Mouse (Mus musculus) liver, embryonic 14.5 days (tissue): ENCODE data around the gene Gpr183. TPM values are rescaled to one million over a fixed set of nuclear protein-coding genes. Genes with fewer than 3 reads are reported as not detected.

Experiments
- ATAC-seq: fragments of 200-750 bp; cut with Nextera tagmentation; 2 replicates; pipeline ENCODE4 v1.8.0; 2017; ENCODE audit warnings: moderate number of reproducible peaks, mild to moderate bottlenecking, moderate library complexity; ENCODE audit not compliant: insufficient read depth
- DNase-seq, 3 experiments: peaks; one replicate each; pipeline ENCODE4 v3.0.0-alpha.2; 2012 to 2013; ENCODE audit warnings: low read depth in 3 of 3, low spot score in 3 of 3
- H3K27ac ChIP-seq: fragments of 300-500 bp; sonication (generic); 2 replicates; pipeline ENCODE4 v1.5.1; 2014; ENCODE audit warnings: moderate library complexity, mild to moderate bottlenecking, control low read depth, inconsistent platforms
- H3K27me3 ChIP-seq: fragments of 300-500 bp; sonication (generic); 2 replicates; pipeline ENCODE4 v1.6.1; 2014; ENCODE audit warnings: mild to moderate bottlenecking, low read length, moderate library complexity; ENCODE audit not compliant: control insufficient read depth, insufficient read depth
- H3K36me3 ChIP-seq: fragments of 300-500 bp; sonication (generic); replicated peaks from 2 replicates; pipeline ENCODE4 v1.6.1; 2014; ENCODE audit warnings: low read depth; ENCODE audit not compliant: control insufficient read depth, insufficient read depth
- H3K4me1 ChIP-seq, 2 experiments: fragments of 200-500 bp in 1 of 2; fragments of 300-500 bp in 1 of 2; sonication (generic) in 1 of 2; replicated peaks; 2 replicates each; pipeline ENCODE4 v1.6.1; 2012 to 2014; ENCODE audit warnings: antibody characterized with exemption in 1 of 2, inconsistent platforms in 1 of 2, low read length in 1 of 2; ENCODE audit not compliant: control insufficient read depth in 2 of 2, insufficient read depth in 2 of 2
- H3K4me2 ChIP-seq: fragments of 300-500 bp; sonication (generic); 2 replicates; pipeline ENCODE4 v1.6.1; 2014; ENCODE audit warnings: low read depth, mild to moderate bottlenecking, control low read depth, moderate library complexity
- H3K4me3 ChIP-seq, 2 experiments: fragments of 200-500 bp in 1 of 2; fragments of 300-500 bp in 1 of 2; sonication (generic) in 1 of 2; 2 replicates each; pipeline ENCODE4 v1.5.1; 2012 to 2014; ENCODE audit warnings: low read depth in 2 of 2, low read length in 2 of 2, mild to moderate bottlenecking in 2 of 2, control low read depth in 1 of 2, inconsistent platforms in 1 of 2, moderate library complexity in 1 of 2; ENCODE audit not compliant: insufficient read depth in 1 of 2
- H3K9ac ChIP-seq: fragments of 300-500 bp; sonication (generic); replicated peaks from 2 replicates; pipeline ENCODE4 v1.6.1; 2014; ENCODE audit warnings: mild to moderate bottlenecking, control low read depth, moderate library complexity
- H3K9me3 ChIP-seq: fragments of 300-500 bp; sonication (generic); 2 replicates; pipeline ENCODE4 v1.6.1; 2016; ENCODE audit warnings: low read length, mixed read lengths; ENCODE audit not compliant: control insufficient read depth
- CTCF ChIP-seq: IDR thresholded peaks from 2 replicates; pipeline ENCODE4 v1.5.1; 2016; ENCODE audit warnings: antibody characterized with exemption, low read depth, control low read depth
- EP300 ChIP-seq: IDR thresholded peaks from 2 replicates; pipeline ENCODE4 v1.6.1; 2016; ENCODE audit warnings: antibody characterized with exemption, low read depth
- WGBS: fragments of 180-500 bp; shearing (Covaris S2); extraction: QIAGEN DNeasy Blood & Tissue Kit; methylation state at CpG from one replicate; pipeline ENCODE4 v1.1.7; 2014; ENCODE audit not compliant: insufficient replicate concordance; 5-methylcytosine and 5-hydroxymethylcytosine counted together
- polyA plus RNA-seq, 2 experiments: library from polyadenylated mRNA; depleted of rRNA in 1 of 2; stranded (reverse) in 1 of 2; unstranded in 1 of 2; fragments of >200 nt; fragmentation: Nextera tagmentation in 1 of 2; extraction: Ambion mirVana in 1 of 2; gene quantifications; 2 replicates each; pipeline versions ENCODE4 v1.2.1 to v1.2.3; 2012 to 2014

The Gpr183 gene
- polyA plus RNA-seq (2012; rRNA removed) (0.75 and 0.79 TPM in 2 replicates), polyA plus RNA-seq (2014; fragmentation: Nextera tagmentation; extraction: Ambion mirVana) (0.62 and 1.3 TPM in 2 replicates)

DNA sequence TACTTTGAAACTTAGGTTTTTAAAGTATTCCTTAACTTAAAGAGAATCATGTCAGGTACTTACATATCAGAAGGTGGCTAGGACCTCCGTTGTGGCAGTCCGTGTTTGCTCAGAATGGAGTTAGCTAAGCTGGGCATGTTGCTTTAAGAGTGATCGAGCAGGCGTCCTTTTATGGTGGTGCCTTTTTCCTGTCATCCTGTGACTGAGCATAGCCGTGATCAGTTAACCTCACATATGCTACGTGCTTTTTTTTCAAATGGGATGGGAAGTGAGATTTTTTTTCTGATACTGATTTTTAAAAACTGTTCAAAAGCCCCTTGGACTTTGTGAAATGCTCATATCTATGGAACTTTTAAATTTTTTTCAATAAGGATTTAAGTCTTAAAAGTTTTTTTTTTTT is at the start of gene Gpr183:
Gpr183 (minus strand) TSS at position 206 of the 400 bp plus-strand sequence.
- Histone ChIP-seq H3K9ac (no peak within 1 kb of the TSS), H3K9me3 (no peaks in the 10 kb centered on the region), H3K4me3 (no peak within 1 kb of the TSS), H3K4me1 (peaks cover 0 to 22% of the 10 kb centered on the region in 2 experiments; a peak in 2 of 4 replicates), H3K27ac (no peak within 1 kb of the TSS), H3K27me3 (no peaks in the 10 kb centered on the region), H3K4me2 (no peak within 1 kb of the TSS), H3K36me3 (no peaks in the 10 kb centered on the region)
- ATAC-seq (no peak), DNase-seq (no peak)
- 13% methylated on average over 6 of the region's 6 CpGs for WGBS
- TF ChIP-seq EP300 (no peak), CTCF (no peak)

DNA sequence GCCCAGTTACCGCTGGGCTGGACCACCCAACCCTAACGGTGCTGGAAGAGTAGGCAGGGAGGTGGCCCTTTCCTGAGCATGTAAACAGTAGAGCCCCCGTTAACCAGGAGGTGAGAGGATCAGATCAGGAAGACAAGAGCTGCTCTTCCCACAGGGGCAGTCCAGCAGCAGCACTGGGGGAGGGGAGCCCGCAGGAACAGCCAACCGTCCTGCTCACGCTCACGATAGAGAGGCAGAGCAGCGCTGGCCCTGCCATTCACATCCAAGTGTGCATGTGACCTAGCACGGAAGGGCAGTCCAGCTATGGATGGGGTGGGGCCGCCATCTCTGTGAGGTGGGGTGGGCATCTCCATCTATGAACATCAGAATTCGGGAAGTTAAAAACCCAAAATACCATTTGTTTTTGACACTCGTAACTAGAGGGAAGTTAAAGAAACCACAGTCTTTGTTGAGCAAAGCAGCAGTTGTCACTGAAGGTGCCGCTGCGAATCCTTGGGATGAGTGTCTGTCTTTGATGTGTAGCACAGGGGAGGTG is 48.5 kb upstream of the Gpr183 start:
- DNase-seq (no peak), ATAC-seq (peak; percentile 45; the same call in 1 of the 2 replicates)
- Histone ChIP-seq H3K9me3 (no peaks in the 10 kb centered on the region), H3K27ac (no peak overlapping the region), H3K36me3 (no peaks in the 10 kb centered on the region), H3K4me1 (peaks cover 4 to 14% of the 10 kb centered on the region in 2 experiments; a peak in 3 of 4 replicates), H3K4me2 (peak overlapping the region; percentile 22; the same call in 1 of the 2 replicates), H3K27me3 (no peaks in the 10 kb centered on the region), H3K4me3 (no peak overlapping the region), H3K9ac (no peak overlapping the region)
- TF ChIP-seq CTCF (no peak), EP300 (no peak)
- WGBS = 15% methylated on average over 14 of the region's 14 CpGs

DNA sequence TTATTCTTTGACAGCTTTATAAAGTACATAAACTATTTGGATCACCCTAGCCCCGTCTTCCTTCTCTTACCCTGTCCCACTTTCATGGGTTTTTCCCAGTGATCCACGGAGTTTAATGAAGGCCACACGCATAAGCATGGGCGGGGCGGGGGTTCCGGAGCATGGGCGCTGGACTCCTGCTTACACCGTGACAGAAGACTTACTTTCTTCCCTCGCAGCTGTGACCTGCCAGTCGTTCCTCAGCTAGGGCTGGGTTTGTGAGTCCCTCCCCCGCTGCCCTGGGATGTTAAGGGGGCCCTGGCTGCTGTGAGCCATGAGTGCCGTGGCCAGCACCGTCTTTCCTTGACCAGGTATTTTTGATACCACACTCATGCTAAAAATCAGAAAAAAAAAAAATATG is 47.8 kb upstream of the Gpr183 start:
- no peak overlapping the region for H3K4me3 ChIP-seq
- no peaks in the 10 kb centered on the region for H3K36me3 ChIP-seq
- H3K27ac ChIP-seq = no peak overlapping the region
- 32% methylated on average over 13 of the region's 13 CpGs for WGBS
- H3K4me2 ChIP-seq = peak overlapping the region; percentile 22; the same call in 1 of the 2 replicates
- H3K9ac ChIP-seq = no peak overlapping the region
- TF ChIP-seq CTCF = no peak
- no peak for TF ChIP-seq EP300
- no peaks in the 10 kb centered on the region for H3K27me3 ChIP-seq
- no peak for DNase-seq
- H3K4me1 ChIP-seq = peaks cover 4 to 14% of the 10 kb centered on the region in 2 experiments; a peak in 3 of 4 replicates
- no peaks in the 10 kb centered on the region for H3K9me3 ChIP-seq
- ATAC-seq = no peak

DNA sequence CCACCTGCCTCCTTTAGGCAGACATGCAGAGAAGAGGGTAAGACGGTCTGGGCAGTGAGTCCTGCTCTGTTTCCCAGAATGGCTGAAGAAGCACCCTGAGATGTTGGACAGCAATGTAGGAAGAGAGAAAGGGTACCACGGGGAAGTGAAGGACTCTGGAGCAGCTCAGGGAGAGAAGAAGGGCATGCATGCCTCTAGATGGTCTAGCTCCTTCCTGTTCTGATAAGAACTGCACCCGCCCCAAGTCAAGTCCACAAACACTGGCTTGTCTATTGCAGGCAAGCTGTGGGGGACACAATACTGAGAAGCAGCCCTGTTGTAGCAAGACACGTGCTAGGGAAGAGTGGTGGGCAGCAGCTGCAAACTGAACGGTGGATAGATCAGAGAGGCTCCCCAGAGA is 47.2 kb upstream of the Gpr183 start:
- Histone ChIP-seq H3K4me1 (peaks cover 4 to 14% of the 10 kb centered on the region in 2 experiments; a peak in 3 of 4 replicates), H3K27me3 (no peaks in the 10 kb centered on the region), H3K9me3 (no peaks in the 10 kb centered on the region), H3K36me3 (no peaks in the 10 kb centered on the region), H3K27ac (no peak overlapping the region), H3K4me2 (no peak overlapping the region), H3K4me3 (no peak overlapping the region), H3K9ac (no peak overlapping the region)
- 19% methylated on average over 5 of the region's 5 CpGs for WGBS
- DNase-seq (no peak), ATAC-seq (peak; percentile 44)
- TF ChIP-seq EP300 (no peak), CTCF (no peak)

DNA sequence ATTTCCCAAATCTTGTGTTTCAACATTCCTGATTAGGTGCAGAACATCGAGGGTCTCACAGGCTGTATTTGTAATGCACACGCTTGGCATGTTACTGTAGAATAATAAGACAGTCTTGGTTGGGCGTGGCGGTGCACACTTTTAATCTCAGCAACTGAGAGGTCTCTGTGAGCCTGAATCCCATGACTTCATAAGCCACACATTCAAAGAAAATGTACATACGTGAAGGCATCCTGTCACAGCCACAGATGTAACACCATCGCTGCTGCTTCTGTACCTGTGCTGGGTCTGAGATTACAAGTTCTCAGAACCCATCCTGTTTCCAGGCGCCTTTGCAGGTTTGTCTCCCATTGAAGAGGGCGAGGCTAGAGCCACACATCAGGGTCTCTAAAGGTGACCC is 46.8 kb upstream of the Gpr183 start:
- no peaks in the 10 kb centered on the region for H3K27me3 ChIP-seq
- TF ChIP-seq CTCF = no peak
- TF ChIP-seq EP300 = no peak
- H3K4me1 ChIP-seq = peaks cover 4 to 14% of the 10 kb centered on the region in 2 experiments; a peak in 3 of 4 replicates
- whole genome bisulfite sequencing = 77% methylated on average over 8 of the region's 8 CpGs
- no peaks in the 10 kb centered on the region for H3K9me3 ChIP-seq
- no peak overlapping the region for H3K4me3 ChIP-seq
- DNase-seq = no peak
- no peaks in the 10 kb centered on the region for H3K36me3 ChIP-seq
- no peak overlapping the region for H3K27ac ChIP-seq
- no peak for ATAC-seq
- H3K4me2 ChIP-seq = no peak overlapping the region
- H3K9ac ChIP-seq = no peak overlapping the region
